Mouse (Mus musculus): Measurements from ENCODE around the gene Snx29.

Gene Snx29

DNA sequence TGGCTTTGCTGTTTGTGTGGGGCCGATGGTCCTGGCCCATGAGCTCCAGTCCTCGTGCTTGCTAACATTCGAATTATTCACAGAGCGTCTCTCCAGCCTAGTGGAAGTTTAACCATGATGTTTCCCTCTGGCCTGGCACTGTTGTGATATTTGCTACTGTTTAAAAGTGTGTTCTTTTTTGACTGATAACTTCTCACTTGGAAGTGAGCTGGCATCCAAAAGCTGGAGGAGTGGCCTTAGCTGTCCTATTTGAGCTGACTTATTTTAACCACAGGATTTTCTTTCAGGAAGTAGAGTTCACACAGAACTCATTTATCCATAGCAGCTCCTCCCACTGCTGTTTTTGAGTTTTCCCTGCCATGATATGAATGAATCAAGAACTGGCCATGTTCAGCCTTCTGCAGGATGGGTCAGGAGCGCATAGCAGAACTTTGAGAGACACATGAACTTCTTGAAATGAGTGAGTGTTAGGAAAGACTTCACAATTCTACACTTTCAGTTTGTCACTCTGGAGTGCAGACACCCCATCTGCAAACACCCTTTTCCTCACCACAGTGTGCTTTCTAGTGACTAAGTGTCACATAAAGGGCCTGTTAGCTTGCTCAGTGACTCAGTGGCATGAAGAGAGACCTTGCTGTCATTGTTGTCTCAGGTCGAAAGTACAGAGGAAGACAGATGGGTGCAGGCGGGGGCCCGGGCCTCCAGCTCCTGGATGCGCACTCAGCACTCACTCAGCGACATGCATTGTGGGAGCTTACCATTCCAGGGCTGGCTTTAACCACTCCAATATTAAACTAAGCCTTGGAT lies 152.6 kb downstream of the Snx29 start:
- in situ Hi-C loops (cut with MboI, MseI) = loop anchor here in 1 of 2 experiments (5.0 kb wide), 1 partner anchor 52 kb away; no protein-coding TSS in a partner anchor

DNA sequence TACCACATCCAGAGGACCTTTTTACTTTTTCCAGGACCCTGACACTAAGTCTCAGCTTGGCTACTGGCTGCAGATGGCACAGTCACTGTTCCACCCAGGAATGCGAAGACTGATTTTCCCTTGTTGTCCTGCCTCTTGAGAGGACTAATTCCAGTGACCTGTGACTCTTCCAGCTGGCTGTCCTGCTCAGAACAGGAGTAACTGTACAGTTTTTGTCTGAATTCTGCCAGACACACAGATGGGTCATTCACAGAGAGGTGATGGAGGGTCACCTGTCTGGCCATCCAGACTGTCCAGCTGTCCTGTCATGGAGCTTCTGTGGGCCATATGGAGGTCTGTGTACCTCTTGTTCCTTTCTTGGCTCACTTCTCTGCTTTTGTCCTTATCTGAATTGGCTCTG lies 153.6 kb downstream of the Snx29 start:
- in situ Hi-C loops (cut with MboI, MseI) = loop anchor here in 1 of 2 experiments (5.0 kb wide), 1 partner anchor 51 kb away; no protein-coding TSS in a partner anchor

DNA sequence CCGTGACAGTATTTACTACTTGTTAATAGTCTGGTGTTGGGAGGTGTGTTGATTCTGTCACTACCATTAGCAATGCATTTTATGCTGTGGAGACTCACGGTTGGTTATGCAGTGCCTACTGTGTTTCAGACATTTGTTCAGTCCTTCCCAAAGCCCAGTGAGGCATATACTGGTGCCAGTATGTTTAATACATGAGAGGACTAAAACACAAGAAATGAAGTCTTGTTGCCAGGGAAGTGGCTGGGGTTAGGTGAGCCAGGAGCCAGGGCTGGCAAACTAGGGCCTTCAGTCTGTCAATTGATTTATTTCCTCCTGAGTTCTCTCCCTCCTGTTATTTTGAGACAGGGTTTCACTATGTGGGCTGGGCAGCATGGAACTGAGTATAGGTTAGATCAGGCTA lies 154.3 kb downstream of the Snx29 start:
- in situ Hi-C loops (cut with MboI, MseI) = loop anchor here in 1 of 2 experiments (5.0 kb wide), 1 partner anchor 50 kb away; no protein-coding TSS in a partner anchor

- in situ Hi-C loops (cut with MboI, MseI) = loop anchor here in 1 of 2 experiments (5.0 kb wide), 1 partner anchor 50 kb away; no protein-coding TSS in a partner anchor
Measured at GRCm38 (mm10) chr16:11477591-11477990, 154.9 kb downstream of the Snx29 start.

- in situ Hi-C loops (cut with MboI, MseI) = loop anchor here in 1 of 2 experiments (5.0 kb wide), 1 partner anchor 48 kb away; no protein-coding TSS in a partner anchor
Measured at GRCm38 (mm10) chr16:11479605-11480004, 156.9 kb downstream of the Snx29 start.

- in situ Hi-C loops (cut with MboI, MseI) = no loop called here
Measured at GRCm38 (mm10) chr16:11482189-11482588, 159.5 kb downstream of the Snx29 start.

GRCm38 (mm10) chr16:11494895-11495294 lies 172.2 kb downstream of the Snx29 start:
- in situ Hi-C loops (cut with MboI, MseI) = loop anchor here in 1 of 2 experiments (10.0 kb wide), 2 partner anchors 510 to 600 kb away; no protein-coding TSS in a partner anchor

DNA sequence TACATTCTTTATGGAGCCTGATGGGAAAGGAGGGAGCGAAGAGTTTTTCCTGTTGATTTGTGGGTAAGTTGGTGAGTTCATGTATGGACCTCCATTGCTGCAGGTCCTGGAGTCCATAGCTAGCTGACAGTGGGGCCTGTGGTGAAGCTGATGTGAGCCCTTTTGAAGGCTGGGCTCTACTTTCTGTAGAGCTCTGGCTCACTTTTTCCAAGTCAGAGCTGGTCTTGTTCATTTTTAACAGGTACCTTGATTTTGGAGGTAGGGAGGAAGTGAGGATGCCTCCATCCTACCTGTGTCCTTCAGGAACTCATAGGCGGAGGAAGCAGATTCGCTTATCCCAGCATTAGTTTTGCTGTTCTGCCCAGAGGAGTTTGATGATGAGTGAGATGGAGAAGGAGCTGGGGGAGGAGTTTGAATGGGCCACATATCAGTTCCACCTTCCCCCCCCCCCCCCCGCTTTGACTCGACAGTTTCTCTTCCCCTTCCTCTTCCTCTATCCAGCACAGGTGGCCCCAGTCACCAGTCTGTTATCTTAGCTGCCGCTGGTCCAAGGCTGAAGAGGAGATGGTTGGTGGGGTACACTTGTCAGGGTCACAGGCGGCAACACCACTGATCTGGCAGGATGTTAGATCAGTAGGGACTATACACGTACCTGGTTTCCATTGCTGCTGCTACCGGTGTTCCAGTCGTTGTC lies 173.4 kb downstream of the Snx29 start:
- in situ Hi-C loops (cut with MboI, MseI) = loop anchor here in 1 of 2 experiments (10.0 kb wide), 2 partner anchors 509 to 601 kb away; no protein-coding TSS in a partner anchor

GRCm38 (mm10) chr16:11496721-11497120 lies 174.0 kb downstream of the Snx29 start:
- in situ Hi-C loops (cut with MboI, MseI) = loop anchor here in 1 of 2 experiments (10.0 kb wide), 2 partner anchors 508 to 602 kb away; no protein-coding TSS in a partner anchor

GRCm38 (mm10) chr16:11500061-11500460 lies 177.4 kb downstream of the Snx29 start:
- in situ Hi-C loops (cut with MboI, MseI) = loop anchor here in 1 of 2 experiments (10.0 kb wide), 1 partner anchor 495 kb away; no protein-coding TSS in a partner anchor

GRCm38 (mm10) chr16:11501138-11501537 lies 178.4 kb downstream of the Snx29 start:
- in situ Hi-C loops (cut with MboI, MseI) = loop anchor here in 1 of 2 experiments (10.0 kb wide), 1 partner anchor 496 kb away; no protein-coding TSS in a partner anchor

GRCm38 (mm10) chr16:11501611-11502010 lies 178.9 kb downstream of the Snx29 start:
- in situ Hi-C loops (cut with MboI, MseI) = loop anchor here in 1 of 2 experiments (10.0 kb wide), 1 partner anchor 497 kb away; no protein-coding TSS in a partner anchor

GRCm38 (mm10) chr16:11504666-11505491 lies 182.2 kb downstream of the Snx29 start:
- in situ Hi-C loops (cut with MboI, MseI) = loop anchor here in 1 of 2 experiments (10.0 kb wide), 1 partner anchor 500 kb away; no protein-coding TSS in a partner anchor

GRCm38 (mm10) chr16:11505492-11506176 lies 182.9 kb downstream of the Snx29 start:
- in situ Hi-C loops (cut with MboI, MseI) = loop anchor here in 1 of 2 experiments (10.0 kb wide), 1 partner anchor 501 kb away; no protein-coding TSS in a partner anchor

- in situ Hi-C loops (cut with MboI, MseI) = loop anchor here in 1 of 2 experiments (10.0 kb wide), 1 partner anchor 502 kb away; no protein-coding TSS in a partner anchor
Measured at GRCm38 (mm10) chr16:11507188-11507731, 184.6 kb downstream of the Snx29 start.

DNA sequence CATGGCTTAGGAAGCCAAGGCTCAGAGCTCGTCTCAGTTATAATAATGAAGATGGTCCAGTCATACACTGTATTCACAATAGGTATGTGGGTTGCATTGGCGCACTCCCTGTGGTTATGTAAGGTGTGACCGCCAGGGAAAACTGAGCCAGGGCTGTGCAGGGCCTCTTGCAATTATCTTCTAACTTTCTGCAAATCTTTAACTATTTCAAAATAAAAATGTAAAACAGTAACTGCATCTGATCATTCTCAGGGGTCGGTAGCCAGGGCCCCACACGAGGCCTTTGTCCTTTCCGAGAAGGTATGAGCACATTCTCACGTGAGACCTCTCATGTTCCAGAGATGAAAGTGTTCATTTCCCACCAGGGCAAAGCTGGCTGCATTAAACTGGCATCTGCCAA lies 185.6 kb downstream of the Snx29 start:
- in situ Hi-C loops (cut with MboI, MseI) = loop anchor here in 1 of 2 experiments (10.0 kb wide), 1 partner anchor 504 kb away; no protein-coding TSS in a partner anchor

GRCm38 (mm10) chr16:11510416-11510815 lies 187.7 kb downstream of the Snx29 start:
- in situ Hi-C loops (cut with MboI, MseI) = loop anchor here in 1 of 2 experiments (10.0 kb wide), 1 partner anchor 64 kb away; no protein-coding TSS in a partner anchor

DNA sequence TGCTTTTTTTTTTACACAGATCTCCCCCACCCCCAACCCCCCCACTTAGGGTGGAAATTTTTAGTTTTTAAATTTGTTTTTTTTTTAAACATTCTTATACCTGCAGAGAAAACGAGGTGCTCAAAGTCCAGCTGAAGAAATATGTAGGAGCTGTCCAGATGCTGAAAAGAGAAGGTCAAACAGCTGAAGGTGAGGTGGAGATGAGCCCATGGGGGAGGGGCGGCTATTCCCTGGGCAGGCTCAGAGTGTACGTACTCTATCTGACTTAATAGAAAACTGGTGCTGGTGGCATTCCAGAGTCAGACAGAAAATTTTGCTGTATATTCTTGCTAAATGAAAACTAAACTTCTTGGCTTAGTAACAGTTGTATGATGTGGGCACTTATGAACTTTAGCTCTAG lies 188.1 kb downstream of the Snx29 start:
- in situ Hi-C loops (cut with MboI, MseI) = loop anchor here in 1 of 2 experiments (10.0 kb wide), 1 partner anchor 64 kb away; no protein-coding TSS in a partner anchor

DNA sequence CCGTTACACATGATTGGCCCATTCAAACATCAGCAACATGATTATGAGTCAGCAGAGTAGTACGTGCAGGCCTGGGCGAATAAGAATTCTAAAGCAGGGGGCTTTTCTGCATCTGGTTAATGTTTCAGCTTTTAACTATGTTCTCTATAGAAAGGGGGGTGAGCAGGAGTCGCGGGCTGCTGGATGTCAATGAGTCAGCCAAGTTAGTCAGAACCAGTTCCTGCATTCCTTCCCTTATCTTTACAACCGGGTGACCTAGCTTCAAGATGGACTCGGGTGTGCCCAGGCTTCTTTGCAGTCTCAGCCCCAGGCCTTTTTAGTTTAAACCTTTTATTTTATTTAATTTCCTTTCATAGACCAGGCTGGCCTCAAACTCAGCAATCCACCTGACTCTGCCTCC lies 189.0 kb downstream of the Snx29 start:
- in situ Hi-C loops (cut with MboI, MseI) = loop anchor here in 1 of 2 experiments (10.0 kb wide), 1 partner anchor 63 kb away; no protein-coding TSS in a partner anchor

Data from T-helper 17 cell (primary cell).